Mouse (Mus musculus): ENCODE measurements around the gene Fam69b.

- TF ChIP-seq CTCF (conservative IDR thresholded peaks at IDR 0.05; ENCODE audit: insufficient read depth, insufficient read length, low read depth, low read length) (peak; percentile 92), POLR2A (IDR thresholded peaks at IDR 0.05; ENCODE audit: low read depth, low read length) (peak; percentile 96)
Observed at GRCm38 (mm10) chr2:26639838-26640830, 11.9 kb downstream of the Fam69b start.

Measured in kidney, adult 2 months (tissue).